Mouse (Mus musculus) C2C12 (cell line): ENCODE measurements around the gene Olfr1512.

Experiments used
- CEBPB ChIP-seq: IDR thresholded peaks from one replicate; pipeline ENCODE4 v1.6.1; 2011; ENCODE audit warnings: low read depth, mild to moderate bottlenecking, control low read depth, moderate library complexity
- CTCF ChIP-seq: IDR thresholded peaks from one replicate; pipeline ENCODE4 v1.5.1; 2011; ENCODE audit not compliant: control insufficient read depth, insufficient read depth, insufficient read length
- MAX ChIP-seq: IDR thresholded peaks from one replicate; pipeline ENCODE4 v1.6.1; 2011; ENCODE audit warnings: mild to moderate bottlenecking, control low read depth

DNA sequence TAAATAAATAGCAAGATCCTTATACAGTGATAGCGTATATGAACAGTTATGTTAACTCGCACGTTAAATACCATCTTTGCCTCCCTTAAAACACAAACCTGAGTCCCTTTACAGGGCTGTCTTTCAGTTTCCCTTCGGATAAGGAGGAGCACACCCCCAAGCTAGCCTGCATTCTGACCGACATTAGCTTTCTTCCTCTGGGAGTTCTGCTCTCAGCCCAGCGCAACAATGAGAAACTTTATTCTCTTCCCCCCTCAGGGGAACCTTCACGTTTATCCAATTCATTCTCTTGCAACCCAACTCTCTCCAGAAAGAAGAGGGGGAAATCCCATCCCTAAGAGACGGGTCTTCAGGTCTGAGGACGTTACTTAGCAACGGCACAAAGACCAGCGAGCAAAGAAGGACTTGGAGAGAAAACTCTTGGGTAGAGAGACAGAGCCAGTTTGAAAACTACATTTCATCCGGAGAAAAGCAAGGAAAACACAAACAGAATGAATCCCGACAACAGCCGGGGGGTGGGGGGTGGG is 51.5 kb downstream of the Olfr1512 start:
- TF ChIP-seq CTCF (no peak), CEBPB (no peak), MAX (no peak)
